15 mouse cellular contexts compared by ENCODE assay signal in the genomic region with DNA sequence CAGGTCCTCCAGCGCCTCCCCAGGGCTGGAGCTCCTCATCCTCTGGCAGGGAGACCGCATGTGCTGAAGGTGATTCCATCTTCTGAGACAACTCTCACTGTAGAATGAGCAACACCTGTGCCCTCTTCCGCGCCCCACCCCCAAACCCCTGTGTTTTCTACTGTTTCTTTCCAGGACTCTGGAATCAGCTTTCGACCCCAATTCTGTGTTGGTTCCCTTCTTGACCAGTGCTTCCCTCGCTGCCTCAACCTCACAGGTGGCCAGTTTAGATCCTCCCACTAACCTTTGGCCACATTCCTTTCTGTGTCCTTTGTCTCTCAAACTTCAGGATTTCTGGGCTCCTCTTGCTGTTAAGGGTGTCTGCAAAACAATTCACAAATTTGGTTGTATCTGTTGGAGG.
"Had no signal": no experiment of that assay in that cellular context is flagged by ENCODE, and none has a peak within 500 bp of the region (broad histone marks: within the 10 kb centered on the region; RNA-seq: fewer than 3 reads in every experiment).

Gene Slc6a20b (minus strand): TSS at position 285 of the 400 bp plus-strand sequence.

- H3K9me3 ChIP-seq: limb, embryonic 12.5 days; limb, embryonic 15.5 days; lung, embryonic 15.5 days had no signal

- H3K27me3 ChIP-seq: limb, embryonic 12.5 days; limb, embryonic 15.5 days; lung, embryonic 15.5 days had no signal

- H3K27ac ChIP-seq: limb, embryonic 12.5 days; limb, embryonic 15.5 days; liver, embryonic 14.5 days; lung, embryonic 15.5 days had no signal

- H3K36me3 ChIP-seq: limb, embryonic 12.5 days; limb, embryonic 15.5 days; lung, embryonic 15.5 days had no signal

- H3K4me3 ChIP-seq: limb, embryonic 12.5 days; limb, embryonic 15.5 days; lung, embryonic 15.5 days had no signal

- H3K4me2 ChIP-seq: limb, embryonic 12.5 days; limb, embryonic 15.5 days; liver, embryonic 11.5 days; lung, embryonic 15.5 days; midbrain, embryonic 11.5 days had no signal

- DNase-seq: left cerebral cortex, postnatal 4 days; liver, postnatal 0 days; lung, postnatal 10 days; lung, postnatal 36 days; midbrain, embryonic 14.5 days; thymus, adult 18-20 months; thymus, postnatal 36 days had no signal

- ATAC-seq: hindbrain, embryonic 16.5 days; intestine, postnatal 0 days; liver, postnatal 0 days had no signal

- H3K4me1 ChIP-seq: limb, embryonic 12.5 days; limb, embryonic 15.5 days; lung, embryonic 15.5 days had no signal

- H3K9ac ChIP-seq: limb, embryonic 12.5 days; limb, embryonic 15.5 days; liver, embryonic 14.5 days; liver, postnatal 0 days; lung, embryonic 15.5 days had no signal
